Mouse (Mus musculus): ENCODE measurements around the gene Gtf2ird2. TPM values are rescaled to one million over a fixed set of nuclear protein-coding genes. Genes with fewer than 3 reads are reported as not detected.

Gtf2ird2 gene
- total and polyA plus RNA-seq, 3 experiments: 3.6 to 4.6 TPM; not detected in 1

DNA sequence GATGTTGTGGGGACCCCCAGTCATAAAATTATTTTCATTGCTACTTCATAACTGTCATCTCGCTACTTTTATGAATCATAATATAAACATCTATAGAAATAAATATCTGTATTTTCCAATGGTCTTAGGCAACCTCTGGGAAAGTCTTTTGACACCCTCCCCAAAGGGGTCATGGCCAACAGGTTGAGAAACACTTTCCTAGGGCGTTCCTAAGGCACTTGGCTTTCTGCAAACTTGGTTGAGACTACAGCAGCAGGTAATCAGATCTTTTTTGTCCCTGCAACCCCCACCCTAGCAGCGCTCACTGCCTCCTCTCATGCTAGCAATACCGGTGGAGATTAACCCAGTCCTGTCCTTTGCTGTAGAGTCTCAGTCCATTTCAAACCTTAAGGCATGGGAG is 37.5 kb downstream of the Gtf2ird2 start:
- H3K27ac ChIP-seq (ENCODE audit: control insufficient read depth, low read depth, low read length): no peak overlapping the region
- no peak for DNase-seq (ENCODE audit: low read depth, low spot score)
- H3K36me3 ChIP-seq (ENCODE audit: control insufficient read depth in 1 of 2, insufficient read depth in 2 of 2, low read length in 2 of 2): no peaks in the 10 kb centered on the region

DNA sequence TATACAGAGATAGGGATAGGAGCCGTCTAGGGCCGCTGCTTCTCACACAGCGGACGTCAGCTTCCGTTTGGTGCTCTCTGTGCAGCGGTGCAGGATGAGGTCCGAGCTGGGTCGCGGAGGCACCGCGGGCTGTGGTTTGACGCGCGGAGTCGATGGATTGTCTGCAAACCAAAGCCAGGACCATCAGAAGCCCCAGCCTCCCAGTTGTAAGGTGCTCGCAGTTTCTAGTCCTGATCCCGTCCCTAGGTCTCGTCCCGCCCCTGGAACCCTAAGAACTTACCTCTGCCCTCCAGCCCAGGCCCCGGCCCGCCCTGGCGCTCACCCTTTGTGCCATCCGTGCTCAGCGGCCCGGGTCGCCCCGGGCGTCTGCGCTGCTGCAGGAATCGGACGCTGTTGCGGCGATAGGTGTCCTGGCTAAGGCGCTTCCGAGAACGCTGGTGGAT is 37.9 kb downstream of the Gtf2ird2 start:
- no peak for DNase-seq (ENCODE audit: low read depth, low spot score)
- no peak overlapping the region for H3K4me3 ChIP-seq (ENCODE audit: control insufficient read depth in 1 of 2, insufficient read depth in 1 of 2, low read depth in 2 of 2, low read length in 2 of 2)
- no peaks in the 10 kb centered on the region for H3K27me3 ChIP-seq (ENCODE audit: control insufficient read depth in 1 of 2, insufficient read depth in 2 of 2, low read length in 2 of 2)
- no peaks in the 10 kb centered on the region for H3K9me3 ChIP-seq (replicated peaks; ENCODE audit: insufficient read depth, low read length)
- H3K79me2 ChIP-seq (ENCODE audit: control insufficient read depth, insufficient read depth, low read length, poor library complexity): no peaks in the 10 kb centered on the region
- no peak overlapping the region for H3K9ac ChIP-seq (ENCODE audit: control insufficient read depth, low read depth, low read length, poor library complexity, severe bottlenecking)
- no peaks in the 10 kb centered on the region for H3K4me1 ChIP-seq (ENCODE audit: control insufficient read depth in 1 of 2, insufficient read depth in 2 of 2, low read length in 2 of 2)
- no peaks in the 10 kb centered on the region for H3K36me3 ChIP-seq (ENCODE audit: control insufficient read depth in 1 of 2, insufficient read depth in 2 of 2, low read length in 2 of 2)
- TF ChIP-seq MYB (IDR thresholded peaks at IDR 0.05; ENCODE audit: low read depth, low read length) (no peak), USF2 (IDR thresholded peaks at IDR 0.05; ENCODE audit: borderline replicate concordance in 1 of 2, insufficient read depth in 1 of 2, low read depth in 1 of 2, low read length in 2 of 2) (no peak), POLR2A (IDR thresholded peaks at IDR 0.05; ENCODE audit: control insufficient read depth in 1 of 2, insufficient read depth in 1 of 2, low read depth in 1 of 2, low read length in 2 of 2, poor library complexity in 1 of 2) (no peak), MAFK (IDR thresholded peaks at IDR 0.05; ENCODE audit: borderline replicate concordance, low read depth, low read length) (no peak), TBP (IDR thresholded peaks at IDR 0.05; ENCODE audit: low read depth, low read length) (no peak), UBTF (IDR thresholded peaks at IDR 0.05; ENCODE audit: borderline replicate concordance, insufficient read depth, low read depth, low read length) (no peak), BHLHE40 (IDR thresholded peaks at IDR 0.05; ENCODE audit: borderline replicate concordance, low read depth, low read length) (no peak), RAD21 (IDR thresholded peaks at IDR 0.05; ENCODE audit: low read depth, low read length) (no peak), POLR2AphosphoS5 (IDR thresholded peaks at IDR 0.05; ENCODE audit: borderline replicate concordance, low read depth, low read length) (no peak), TCF12 (IDR thresholded peaks at IDR 0.05; ENCODE audit: low read depth, low read length) (no peak), SIN3A (IDR thresholded peaks at IDR 0.05; ENCODE audit: low read length) (no peak)
- H3K27ac ChIP-seq (ENCODE audit: control insufficient read depth, low read depth, low read length): no peak overlapping the region

More for the DNA sequence above, 37.5 kb downstream of the Gtf2ird2 start:
- TF ChIP-seq SIN3A (IDR thresholded peaks at IDR 0.05; ENCODE audit: low read length) (no peak), GATA1 (IDR thresholded peaks at IDR 0.05; ENCODE audit: low read depth, low read length) (no peak), RAD21 (IDR thresholded peaks at IDR 0.05; ENCODE audit: low read depth, low read length) (no peak), MAFK (IDR thresholded peaks at IDR 0.05; ENCODE audit: borderline replicate concordance, low read depth, low read length) (no peak), EP300 (IDR thresholded peaks at IDR 0.05; ENCODE audit: low read depth in 1 of 2, low read length in 2 of 2) (no peak), KAT2A (conservative IDR thresholded peaks at IDR 0.05; ENCODE audit: low read depth, low read length) (no peak), POLR2A (IDR thresholded peaks at IDR 0.05; ENCODE audit: control insufficient read depth in 1 of 2, insufficient read depth in 1 of 2, low read depth in 1 of 2, low read length in 2 of 2, poor library complexity in 1 of 2) (no peak), BHLHE40 (IDR thresholded peaks at IDR 0.05; ENCODE audit: borderline replicate concordance, low read depth, low read length) (no peak), JUND (IDR thresholded peaks at IDR 0.05; ENCODE audit: low read depth, low read length) (no peak), MYB (IDR thresholded peaks at IDR 0.05; ENCODE audit: low read depth, low read length) (no peak), UBTF (IDR thresholded peaks at IDR 0.05; ENCODE audit: borderline replicate concordance, insufficient read depth, low read depth, low read length) (no peak), ZKSCAN1 (IDR thresholded peaks at IDR 0.05; ENCODE audit: low read depth, low read length) (no peak), GABPA (IDR thresholded peaks at IDR 0.05; ENCODE audit: low read depth, low read length) (no peak), HCFC1 (IDR thresholded peaks at IDR 0.05; ENCODE audit: low read depth, low read length) (no peak)
- no peak overlapping the region for H3K4me3 ChIP-seq (ENCODE audit: control insufficient read depth in 1 of 2, insufficient read depth in 1 of 2, low read depth in 2 of 2, low read length in 2 of 2)
- no peak overlapping the region for H3K9ac ChIP-seq (ENCODE audit: control insufficient read depth, low read depth, low read length, poor library complexity, severe bottlenecking)
- no peaks in the 10 kb centered on the region for H3K9me3 ChIP-seq (replicated peaks; ENCODE audit: insufficient read depth, low read length)
- no peaks in the 10 kb centered on the region for H3K79me2 ChIP-seq (ENCODE audit: control insufficient read depth, insufficient read depth, low read length, poor library complexity)
- H3K4me1 ChIP-seq (ENCODE audit: control insufficient read depth in 1 of 2, insufficient read depth in 2 of 2, low read length in 2 of 2): no peaks in the 10 kb centered on the region
- H3K27me3 ChIP-seq (ENCODE audit: control insufficient read depth in 1 of 2, insufficient read depth in 2 of 2, low read length in 2 of 2): no peaks in the 10 kb centered on the region

Data from MEL (cell line).